Mouse (Mus musculus) myocyte (in vitro differentiated cells): ENCODE measurements around the gene Ptprr.

ENCODE experiments used
- E2F4 ChIP-seq: IDR thresholded peaks from one replicate; pipeline ENCODE4 v1.6.1; 2011; ENCODE audit warnings: mild to moderate bottlenecking, control low read depth, moderate library complexity; ENCODE audit not compliant: insufficient read depth
- MAX ChIP-seq: IDR thresholded peaks from one replicate; pipeline ENCODE4 v1.6.1; 2011; ENCODE audit warnings: low read depth, mild to moderate bottlenecking, control low read depth
- POLR2A ChIP-seq: IDR thresholded peaks from one replicate; pipeline ENCODE4 v1.6.1; 2011; ENCODE audit warnings: low read depth, mild to moderate bottlenecking, control low read depth, moderate library complexity; ENCODE audit not compliant: insufficient read length
- POLR2AphosphoS2 ChIP-seq: IDR thresholded peaks from one replicate; pipeline ENCODE4 v1.6.1; 2011; ENCODE audit warnings: low read depth, control low read depth; ENCODE audit not compliant: insufficient read length
- SRF ChIP-seq: IDR thresholded peaks from one replicate; pipeline ENCODE4 v1.6.1; 2011; ENCODE audit warnings: low read depth; ENCODE audit not compliant: control insufficient read depth, insufficient read length
- TCF12 ChIP-seq: IDR thresholded peaks from one replicate; pipeline ENCODE4 v1.6.1; 2011; ENCODE audit warnings: mild to moderate bottlenecking, control low read depth; ENCODE audit not compliant: poor library complexity, insufficient read depth, severe bottlenecking
- TCF3 ChIP-seq: IDR thresholded peaks from one replicate; pipeline ENCODE4 v1.6.1; 2011; ENCODE audit warnings: low read depth, control low read depth; ENCODE audit not compliant: insufficient read length
- USF1 ChIP-seq: IDR thresholded peaks from one replicate; pipeline ENCODE4 v1.6.1; 2011; ENCODE audit warnings: low read depth, mild to moderate bottlenecking, control low read depth, moderate library complexity

DNA sequence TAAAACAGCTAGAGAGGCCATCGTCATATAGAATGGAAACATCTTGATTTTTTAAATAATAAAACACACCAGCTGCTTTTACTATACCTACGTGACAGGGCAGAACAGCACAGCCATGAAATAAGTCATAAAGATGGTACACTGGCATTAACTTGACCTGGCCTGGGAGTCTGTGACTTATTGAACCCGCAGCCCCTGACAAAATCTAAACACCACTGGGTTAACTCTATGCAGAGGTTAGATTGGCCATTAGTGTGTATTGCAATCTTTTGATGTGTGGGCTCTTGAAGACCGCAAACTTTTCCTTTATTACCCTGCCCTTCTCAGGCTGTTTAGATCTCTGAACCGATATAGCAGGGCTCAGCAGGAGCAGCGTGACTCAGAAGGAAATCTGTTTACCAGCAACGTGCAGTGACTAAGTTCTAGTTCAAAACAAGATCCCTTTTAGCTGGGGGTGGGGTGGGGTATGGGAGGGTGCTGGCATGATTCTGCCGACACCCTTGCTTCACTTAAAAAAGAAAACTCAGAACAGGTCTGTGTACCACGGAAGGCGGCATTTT is 157.4 kb downstream of the Ptprr start:
- TF ChIP-seq POLR2A (no peak), SRF (no peak), E2F4 (no peak), TCF3 (no peak), USF1 (no peak), MAX (no peak), POLR2AphosphoS2 (no peak), TCF12 (no peak)
